Mouse (Mus musculus) embryo, embryonic 11.5 days (tissue): ENCODE measurements at regions not wholly inside any gene's neighbourhood (a gene's known extent, or its start where the extent isn't known, plus 50 kb on each side); places are given as distances from the start of the nearest gene placed in this dataset.

Experiments used
- DNase-seq: peaks from one replicate; pipeline ENCODE4 v3.0.0-alpha.2; 2012; ENCODE audit warnings: low read depth, low spot score

DNA sequence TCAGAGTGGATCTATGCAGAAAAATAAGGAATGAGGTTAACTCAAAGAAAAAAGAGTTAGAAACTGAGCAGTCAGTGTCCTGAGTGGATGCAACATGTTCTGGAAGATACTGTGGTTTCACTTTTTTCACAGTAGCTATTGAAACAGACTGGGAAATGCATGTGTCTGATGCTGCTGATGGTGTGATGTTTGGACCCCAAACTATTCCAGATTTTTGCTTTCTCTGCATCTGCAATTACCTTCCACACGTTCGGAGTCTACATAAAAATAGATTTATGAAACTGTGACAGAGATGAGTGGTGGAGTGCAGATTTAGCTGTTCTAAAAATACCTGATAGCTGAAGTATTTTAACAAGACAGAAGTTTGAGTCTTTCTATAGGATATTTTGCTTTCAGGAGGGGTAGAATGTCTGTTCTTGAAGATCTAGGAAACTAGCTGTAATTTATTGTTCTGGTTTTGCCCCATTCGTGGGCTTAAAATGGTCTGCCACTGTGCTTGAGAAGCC lies 545.3 kb downstream of the Stim2 start:
- no peak for DNase-seq

- DNase-seq, result no peak
Observed at GRCm38 (mm10) chr5:54578519-54578918, 580.2 kb downstream of the Stim2 start.

- no peak for DNase-seq
Observed at GRCm38 (mm10) chr5:54579458-54579857, 581.2 kb downstream of the Stim2 start.

DNA sequence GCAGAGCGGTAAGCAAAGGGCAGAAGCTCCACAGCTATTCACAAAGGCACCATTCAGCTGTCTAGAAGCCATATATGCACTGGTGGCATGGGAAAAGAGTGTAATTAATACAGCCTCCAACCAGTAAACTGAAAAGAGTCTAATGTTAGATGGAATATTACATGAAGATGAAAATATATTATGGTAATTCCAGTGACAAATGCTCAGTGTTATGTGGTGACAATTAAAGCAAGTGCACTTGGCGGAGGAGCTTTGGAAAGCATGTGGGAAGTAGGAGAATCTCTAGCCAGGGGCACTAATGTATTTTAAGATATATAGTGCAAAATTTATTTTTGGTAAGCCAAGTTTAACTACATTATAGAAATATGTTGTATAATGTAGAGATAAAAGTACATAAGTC lies 583.9 kb downstream of the Stim2 start:
- DNase-seq, result no peak

DNA sequence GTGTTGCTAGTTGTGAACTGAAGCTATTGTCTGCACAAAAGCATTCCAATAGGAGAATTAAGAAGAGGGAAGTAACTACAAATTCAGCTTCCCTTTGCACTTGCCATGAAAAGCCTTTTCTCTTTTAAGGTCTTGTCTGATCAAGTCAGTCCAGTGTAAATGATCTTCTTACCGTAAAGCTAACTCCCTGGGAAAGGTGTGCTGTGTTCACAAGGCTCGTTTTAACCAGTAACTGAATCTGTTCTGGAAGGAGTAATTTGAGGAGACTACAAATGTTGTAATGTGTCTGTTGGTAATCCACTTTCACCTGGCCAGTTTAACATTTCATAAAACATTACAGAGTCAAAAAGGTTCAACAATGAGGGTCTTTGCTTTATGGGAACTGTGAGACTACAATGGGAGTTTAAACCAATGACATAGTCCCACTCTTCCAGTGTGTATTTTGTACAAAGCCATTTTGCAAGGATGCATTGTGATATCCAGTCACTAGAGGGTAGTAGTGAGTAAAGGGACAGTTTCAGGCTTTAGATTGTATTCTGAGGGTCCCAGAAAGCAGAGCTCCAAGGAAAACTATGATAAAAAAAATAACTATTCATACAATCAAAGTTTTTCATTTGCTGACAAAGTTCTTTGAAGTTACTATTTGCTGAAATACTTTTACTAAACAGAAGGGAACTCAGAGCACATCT lies 590.2 kb downstream of the Stim2 start:
- no peak for DNase-seq

GRCm38 (mm10) chr5:54610957-54611356 lies 612.7 kb downstream of the Stim2 start:
- no peak for DNase-seq

DNA sequence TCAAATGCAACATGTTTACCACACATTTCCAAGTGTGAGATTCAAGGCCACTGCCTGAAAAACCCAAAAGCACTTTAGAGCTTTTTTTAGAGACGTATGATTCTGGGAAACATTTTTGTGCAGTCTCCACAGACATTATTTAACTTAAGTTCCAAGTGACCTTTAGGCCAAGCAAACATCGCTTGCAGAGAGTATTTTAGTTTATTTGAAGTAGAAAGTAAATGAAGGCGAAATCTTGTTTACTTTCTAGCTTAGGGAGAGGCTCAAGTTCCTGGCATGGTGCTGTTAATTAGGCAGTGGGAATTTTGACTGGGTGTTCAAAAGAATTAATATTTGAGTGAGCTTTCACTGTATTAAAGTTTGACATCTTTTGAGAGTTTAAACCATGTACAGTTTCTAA lies 624.4 kb downstream of the Stim2 start:
- no peak for DNase-seq

GRCm38 (mm10) chr5:54632281-54632680 lies 634.0 kb downstream of the Stim2 start:
- DNase-seq, result peak; percentile 13
